Mouse (Mus musculus) MEL (cell line): ENCODE results near the gene Abl2. TPM values are rescaled to one million over a fixed set of nuclear protein-coding genes. Genes with fewer than 3 reads are reported as not detected.

ENCODE experiments used
- DNase-seq: peaks from one replicate; pipeline ENCODE4 v3.0.0; 2011; ENCODE audit warnings: low read depth, low spot score
- H3K27ac ChIP-seq: 2 replicates; pipeline ENCODE4 v1.5.1; 2012; ENCODE audit warnings: low read depth, mild to moderate bottlenecking, control low read depth, low read length, moderate library complexity; ENCODE audit not compliant: control insufficient read depth
- H3K27me3 ChIP-seq, 2 experiments: fragments of 150-350 bp in 1 of 2; sonication (generic) in 1 of 2; 2 replicates each; pipeline ENCODE4 v1.6.1; 2012; ENCODE audit warnings: low read length in 2 of 2, mild to moderate bottlenecking in 2 of 2, improper control_type of control experiment in 1 of 2, moderate library complexity in 1 of 2; ENCODE audit not compliant: insufficient read depth in 2 of 2, control insufficient read depth in 1 of 2
- H3K36me3 ChIP-seq, 2 experiments: 2 replicates each; pipeline ENCODE4 v1.6.1; 2012 to 2014; ENCODE audit warnings: low read length in 2 of 2, improper control_type of control experiment in 1 of 2, inconsistent platforms in 1 of 2, mild to moderate bottlenecking in 1 of 2; ENCODE audit not compliant: insufficient read depth in 2 of 2, control insufficient read depth in 1 of 2
- H3K4me1 ChIP-seq, 2 experiments: fragments of 150-350 bp in 1 of 2; sonication (generic) in 1 of 2; 2 replicates each; pipeline ENCODE4 v1.6.1; 2012; ENCODE audit warnings: low read length in 2 of 2, improper control_type of control experiment in 1 of 2, mild to moderate bottlenecking in 1 of 2; ENCODE audit not compliant: insufficient read depth in 2 of 2, control insufficient read depth in 1 of 2
- H3K4me3 ChIP-seq, 2 experiments: fragments of 150-350 bp in 1 of 2; sonication (generic) in 1 of 2; 2 replicates each; pipeline ENCODE4 v1.5.1; 2012; ENCODE audit warnings: low read depth in 2 of 2, low read length in 2 of 2, mild to moderate bottlenecking in 2 of 2, moderate library complexity in 2 of 2, control low read depth in 1 of 2, improper control_type of control experiment in 1 of 2; ENCODE audit not compliant: control insufficient read depth in 1 of 2, insufficient read depth in 1 of 2
- H3K79me2 ChIP-seq: 2 replicates; pipeline ENCODE4 v1.6.1; 2012; ENCODE audit warnings: mild to moderate bottlenecking, low read length, moderate library complexity; ENCODE audit not compliant: control insufficient read depth, poor library complexity, insufficient read depth
- H3K9ac ChIP-seq: 2 replicates; pipeline ENCODE4 v1.6.1; 2012; ENCODE audit warnings: low read depth, mild to moderate bottlenecking, control low read depth, low read length, moderate library complexity; ENCODE audit not compliant: control insufficient read depth, poor library complexity, severe bottlenecking
- H3K9me3 ChIP-seq: fragments of 150-350 bp; sonication (generic); replicated peaks from 2 replicates; pipeline ENCODE4 v1.6.1; 2012; ENCODE audit warnings: mild to moderate bottlenecking, low read length, improper control_type of control experiment, moderate library complexity; ENCODE audit not compliant: insufficient read depth
- BHLHE40 ChIP-seq: IDR thresholded peaks from 2 replicates; pipeline ENCODE4 v1.6.1; 2012; ENCODE audit warnings: low read depth, mild to moderate bottlenecking, inconsistent platforms, low read length, improper control_type of control experiment, borderline replicate concordance
- E2F4 ChIP-seq: IDR thresholded peaks from 2 replicates; pipeline ENCODE4 v1.6.1; 2011; ENCODE audit warnings: low read depth, low read length, improper control_type of control experiment, borderline replicate concordance
- GABPA ChIP-seq: IDR thresholded peaks from 2 replicates; pipeline ENCODE4 v1.6.1; 2012; ENCODE audit warnings: low read depth, mild to moderate bottlenecking, inconsistent platforms, low read length, improper control_type of control experiment, moderate library complexity
- GATA1 ChIP-seq: IDR thresholded peaks from 2 replicates; pipeline ENCODE4 v1.6.1; 2011; ENCODE audit warnings: low read depth, low read length, improper control_type of control experiment
- JUND ChIP-seq: IDR thresholded peaks from 2 replicates; pipeline ENCODE4 v1.6.1; 2011; ENCODE audit warnings: low read depth, mild to moderate bottlenecking, improper control_type of control experiment, low read length
- KAT2A ChIP-seq: conservative IDR thresholded peaks from 2 replicates; pipeline ENCODE4 v1.6.1; 2012; ENCODE audit warnings: low read depth, low read length, improper control_type of control experiment, inconsistent platforms
- MEF2A ChIP-seq: IDR thresholded peaks from 2 replicates; pipeline ENCODE4 v1.6.1; 2014; ENCODE audit warnings: low read depth, mild to moderate bottlenecking, inconsistent platforms, low read length, improper control_type of control experiment; ENCODE audit not compliant: poor library complexity, insufficient replicate concordance, severe bottlenecking; ENCODE audit errors: extremely low read depth
- MYC ChIP-seq: IDR thresholded peaks from 2 replicates; pipeline ENCODE4 v1.6.1; 2011; ENCODE audit warnings: low read depth, mild to moderate bottlenecking, low read length, improper control_type of control experiment, moderate library complexity
- NRF1 ChIP-seq: IDR thresholded peaks from 2 replicates; pipeline ENCODE4 v1.6.1; 2014; ENCODE audit warnings: low read depth, mild to moderate bottlenecking, inconsistent platforms, low read length, improper control_type of control experiment, moderate library complexity; ENCODE audit not compliant: poor library complexity, insufficient read depth, severe bottlenecking
- POLR2AphosphoS2 ChIP-seq: IDR thresholded peaks from 2 replicates; pipeline ENCODE4 v1.6.1; 2011; ENCODE audit warnings: low read length, improper control_type of control experiment
- RCOR1 ChIP-seq: IDR thresholded peaks from 2 replicates; pipeline ENCODE4 v1.6.1; 2012; ENCODE audit warnings: low read depth, mild to moderate bottlenecking, inconsistent platforms, low read length, improper control_type of control experiment
- SIN3A ChIP-seq: IDR thresholded peaks from 2 replicates; pipeline ENCODE4 v1.6.1; 2012; ENCODE audit warnings: low read length, improper control_type of control experiment, inconsistent platforms
- SMC3 ChIP-seq: IDR thresholded peaks from 2 replicates; pipeline ENCODE4 v1.6.1; 2011; ENCODE audit warnings: low read depth, low read length, improper control_type of control experiment
- TCF12 ChIP-seq: IDR thresholded peaks from 2 replicates; pipeline ENCODE4 v1.6.1; 2014; ENCODE audit warnings: low read depth, mild to moderate bottlenecking, inconsistent platforms, low read length, improper control_type of control experiment, moderate library complexity
- UBTF ChIP-seq: IDR thresholded peaks from 2 replicates; pipeline ENCODE4 v1.6.1; 2012; ENCODE audit warnings: low read depth, mild to moderate bottlenecking, inconsistent platforms, low read length, improper control_type of control experiment, moderate library complexity, borderline replicate concordance; ENCODE audit not compliant: insufficient read depth
- USF2 ChIP-seq, 2 experiments: IDR thresholded peaks; 2 replicates each; pipeline ENCODE4 v1.6.1; 2011 to 2012; ENCODE audit warnings: improper control_type of control experiment in 2 of 2, low read length in 2 of 2, borderline replicate concordance in 1 of 2, inconsistent platforms in 1 of 2, low read depth in 1 of 2, mild to moderate bottlenecking in 1 of 2; ENCODE audit not compliant: insufficient read depth in 1 of 2
- ZC3H11A ChIP-seq: IDR thresholded peaks from 2 replicates; pipeline ENCODE4 v1.6.1; 2012; ENCODE audit warnings: low read depth, mild to moderate bottlenecking, inconsistent platforms, low read length, improper control_type of control experiment
- polyA plus RNA-seq, 2 experiments: library from polyadenylated mRNA; stranded (reverse) in 1 of 2; unstranded in 1 of 2; fragments of >175 nt in 1 of 2; fragments of >200 nt in 1 of 2; gene quantifications; 2 replicates each; pipeline versions ENCODE4 v1.2.1 to v1.2.4; 2012; ENCODE audit warnings: low replicate concordance in 2 of 2, low read depth in 1 of 2; ENCODE audit not compliant: insufficient read length in 2 of 2, insufficient read depth in 1 of 2, missing spikeins in 1 of 2
- total RNA-seq: library from RNA; depleted of rRNA; stranded (reverse); fragments of 300-350 nt; gene quantifications from 2 replicates; pipeline ENCODE4 v1.2.3, GENCODE M21; 2012

Gene Abl2
- total and polyA plus RNA-seq, 3 experiments: 13.8 to 17.5 TPM; not detected in 1

DNA sequence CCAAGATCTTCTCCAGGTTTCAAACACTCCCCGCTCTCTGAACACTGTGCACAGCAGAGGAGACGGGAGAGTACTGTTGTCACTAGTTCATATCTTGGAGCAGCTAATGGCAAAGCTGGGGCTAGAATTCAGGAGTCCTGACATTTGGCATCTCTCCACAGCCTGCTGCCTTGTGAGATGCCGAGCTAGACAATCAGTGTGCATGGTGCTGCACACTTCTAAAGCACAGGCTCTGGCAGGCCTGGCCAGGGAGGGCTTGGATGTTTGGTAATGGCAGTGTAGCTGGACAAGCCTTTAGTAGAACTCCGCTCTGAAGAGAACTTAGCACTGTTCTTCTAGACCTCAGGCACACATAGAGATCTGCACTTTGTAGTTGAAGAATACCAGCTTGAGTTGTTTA lies 87.4 kb downstream of the Abl2 start:
- Histone ChIP-seq H3K9me3 (no peaks in the 10 kb centered on the region), H3K27ac (no peak overlapping the region), H3K9ac (no peak overlapping the region), H3K4me3 (no peak overlapping the region), H3K4me1 (peaks cover 0 to 19% of the 10 kb centered on the region in 2 experiments; a peak in 3 of 4 replicates), H3K36me3 (peaks cover 3 to 22% of the 10 kb centered on the region in 2 experiments; a peak in 3 of 4 replicates), H3K79me2 (no peaks in the 10 kb centered on the region), H3K27me3 (no peaks in the 10 kb centered on the region)
- DNase-seq: no peak
- no peak for TF ChIP-seq SIN3A
- no peak for TF ChIP-seq GATA1
- no peak for TF ChIP-seq NRF1
- TF ChIP-seq RCOR1: no peak
- TF ChIP-seq TCF12: no peak
- TF ChIP-seq MEF2A: no peak
- no peak for TF ChIP-seq KAT2A
- no peak for TF ChIP-seq ZC3H11A
- no peak for TF ChIP-seq UBTF
- TF ChIP-seq E2F4: no peak
- no peak for TF ChIP-seq BHLHE40
- no peak for TF ChIP-seq USF2 (IDR thresholded peaks at IDR 0.05; ENCODE audit: borderline replicate concordance in 1 of 2, insufficient read depth in 1 of 2, low read depth in 1 of 2, low read length in 2 of 2)
- TF ChIP-seq GABPA: no peak
- no peak for TF ChIP-seq POLR2AphosphoS2
- TF ChIP-seq MYC: no peak
- no peak for TF ChIP-seq SMC3
- TF ChIP-seq JUND: no peak

- DNase-seq: no peak
- Histone ChIP-seq H3K36me3 (peaks cover 3 to 9% of the 10 kb centered on the region in 2 experiments; a peak in 3 of 4 replicates), H3K27ac (no peak overlapping the region), H3K9ac (no peak overlapping the region), H3K9me3 (no peaks in the 10 kb centered on the region), H3K4me3 (no peak overlapping the region), H3K79me2 (no peaks in the 10 kb centered on the region), H3K4me1 (peaks cover 0 to 6% of the 10 kb centered on the region in 2 experiments; a peak in 1 of 4 replicates), H3K27me3 (no peaks in the 10 kb centered on the region)
- no peak for TF ChIP-seq TCF12
- TF ChIP-seq, all 39 proteins: peak for 0
These were observed 90.1 kb downstream of the Abl2 start for GRCm38 (mm10) chr1:156648705-156649104.
